Mouse (Mus musculus): Measurements from ENCODE around the gene Rps7. TPM values are rescaled to one million over a fixed set of nuclear protein-coding genes. Genes with fewer than 3 reads are reported as not detected.

The Rps7 gene
- polyA plus RNA-seq (2014; fragmentation: Illumina TruSeq; extraction: RNeasy Lipid Tissue Mini Kit (QIAGEN cat#74804); ENCODE audit: low read depth, low replicate concordance), result 488 TPM

GRCm38 (mm10) chr12:28635535-28636476, at the start of gene Rps7:
Gene Rps7, minus strand, starts transcription at chr12:28635953.

GRCm38 (mm10) chr12:28675121-28675924, 39.6 kb upstream of the Rps7 start, which contains the start of gene Adi1:
Gene Adi1, plus strand, starts transcription at chr12:28675231.

GRCm38 (mm10) chr12:28649141-28650110, 13.7 kb upstream of the Rps7 start, which contains the start of gene Rnaseh1:
Gene Rnaseh1, plus strand, starts transcription at chr12:28649602.

GRCm38 (mm10) chr12:28623195-28623594, 12.6 kb downstream of the Rps7 start, which contains the start of gene Colec11:
Gene Colec11, minus strand, starts transcription at chr12:28623377.

GRCm38 (mm10) chr12:28582423-28582822, 53.3 kb downstream of the Rps7 start, which contains the start of gene Allc:
Gene Allc, minus strand, starts transcription at chr12:28582523.

Other genes with a start within 250 kb of the Rps7 start
- not detected for gene Dcdc2c, start 83.6 kb downstream of the Rps7 start, polyA plus RNA-seq (2014; fragmentation: Illumina TruSeq; extraction: RNeasy Lipid Tissue Mini Kit (QIAGEN cat#74804); ENCODE audit: low read depth, low replicate concordance)
- not detected for gene Allc, start 53.4 kb downstream of the Rps7 start, polyA plus RNA-seq (2014; fragmentation: Illumina TruSeq; extraction: RNeasy Lipid Tissue Mini Kit (QIAGEN cat#74804); ENCODE audit: low read depth, low replicate concordance)
- 20.3 TPM for gene Colec11, start 12.6 kb downstream of the Rps7 start, polyA plus RNA-seq (2014; fragmentation: Illumina TruSeq; extraction: RNeasy Lipid Tissue Mini Kit (QIAGEN cat#74804); ENCODE audit: low read depth, low replicate concordance)
- 11.4 TPM for gene Rnaseh1, start 13.6 kb upstream of the Rps7 start, polyA plus RNA-seq (2014; fragmentation: Illumina TruSeq; extraction: RNeasy Lipid Tissue Mini Kit (QIAGEN cat#74804); ENCODE audit: low read depth, low replicate concordance)
- gene Adi1, start 39.3 kb upstream of the Rps7 start, polyA plus RNA-seq (2014; fragmentation: Illumina TruSeq; extraction: RNeasy Lipid Tissue Mini Kit (QIAGEN cat#74804); ENCODE audit: low read depth, low replicate concordance), result 58.8 TPM
- gene Trappc12, start 114.5 kb upstream of the Rps7 start, polyA plus RNA-seq (2014; fragmentation: Illumina TruSeq; extraction: RNeasy Lipid Tissue Mini Kit (QIAGEN cat#74804); ENCODE audit: low read depth, low replicate concordance), result 23.1 TPM
- gene Eipr1, start 115.8 kb upstream of the Rps7 start, polyA plus RNA-seq (2014; fragmentation: Illumina TruSeq; extraction: RNeasy Lipid Tissue Mini Kit (QIAGEN cat#74804); ENCODE audit: low read depth, low replicate concordance), result 8.0 TPM